Mouse (Mus musculus) forebrain, embryonic 14.5 days (tissue): Measurements from ENCODE around the gene Trim21. TPM values are rescaled to one million over a fixed set of nuclear protein-coding genes. Genes with fewer than 3 reads are reported as not detected.

Experiments used
- ATAC-seq: fragments of 200-750 bp; cut with Nextera tagmentation; 2 replicates; pipeline ENCODE4 v1.8.0; 2017; ENCODE audit warnings: mild to moderate bottlenecking, moderate library complexity
- DNase-seq: peaks from one replicate; pipeline ENCODE4 v3.0.0-alpha.2; 2015; ENCODE audit warnings: low spot score
- H3K27ac ChIP-seq: fragments of 300-500 bp; sonication (generic); 2 replicates; pipeline ENCODE4 v1.5.1; 2014; ENCODE audit warnings: low read depth, mild to moderate bottlenecking, control low read depth, low read length, moderate library complexity
- H3K27me3 ChIP-seq: fragments of 300-500 bp; sonication (generic); replicated peaks from 2 replicates; pipeline ENCODE4 v1.6.1; 2014; ENCODE audit warnings: low read length, control low read depth, mixed read lengths; ENCODE audit not compliant: control insufficient read depth, insufficient read depth
- H3K36me3 ChIP-seq: fragments of 300-500 bp; sonication (generic); 2 replicates; pipeline ENCODE4 v1.6.1; 2014; ENCODE audit warnings: low read length, control low read depth; ENCODE audit not compliant: control insufficient read depth, insufficient read depth
- H3K4me1 ChIP-seq: fragments of 300-500 bp; sonication (generic); 2 replicates; pipeline ENCODE4 v1.6.1; 2014; ENCODE audit warnings: antibody characterized with exemption, low read length, control low read depth; ENCODE audit not compliant: control insufficient read depth, insufficient read depth
- H3K4me2 ChIP-seq: fragments of 300-500 bp; sonication (generic); 2 replicates; pipeline ENCODE4 v1.6.1; 2014; ENCODE audit warnings: mild to moderate bottlenecking, control low read depth, low read length
- H3K4me3 ChIP-seq: fragments of 300-500 bp; sonication (generic); 2 replicates; pipeline ENCODE4 v1.5.1; 2014; ENCODE audit warnings: low read depth, low read length, control low read depth
- H3K9ac ChIP-seq: fragments of 300-500 bp; sonication (generic); 2 replicates; pipeline ENCODE4 v1.6.1; 2014; ENCODE audit warnings: mild to moderate bottlenecking, low read length, control low read depth, moderate library complexity
- H3K9me3 ChIP-seq: fragments of 300-500 bp; sonication (generic); replicated peaks from 2 replicates; pipeline ENCODE4 v1.6.1; 2016; ENCODE audit warnings: low read length, control low read depth, mixed read lengths; ENCODE audit not compliant: control insufficient read depth
- WGBS: fragments of 180-500 bp; shearing (Covaris S2); extraction: QIAGEN DNeasy Blood & Tissue Kit; methylation state at CpG from one replicate; pipeline ENCODE4 v1.1.7; 2014; 5-methylcytosine and 5-hydroxymethylcytosine counted together
- polyA plus RNA-seq: library from polyadenylated mRNA; unstranded; fragments of >200 nt; fragmentation: Nextera tagmentation; extraction: Ambion mirVana; gene quantifications from 2 replicates; pipeline ENCODE4 v1.2.1, GENCODE M21; 2014

Trim21 gene
- polyA plus RNA-seq, 1 experiment from 2014 or later, result not detected

DNA sequence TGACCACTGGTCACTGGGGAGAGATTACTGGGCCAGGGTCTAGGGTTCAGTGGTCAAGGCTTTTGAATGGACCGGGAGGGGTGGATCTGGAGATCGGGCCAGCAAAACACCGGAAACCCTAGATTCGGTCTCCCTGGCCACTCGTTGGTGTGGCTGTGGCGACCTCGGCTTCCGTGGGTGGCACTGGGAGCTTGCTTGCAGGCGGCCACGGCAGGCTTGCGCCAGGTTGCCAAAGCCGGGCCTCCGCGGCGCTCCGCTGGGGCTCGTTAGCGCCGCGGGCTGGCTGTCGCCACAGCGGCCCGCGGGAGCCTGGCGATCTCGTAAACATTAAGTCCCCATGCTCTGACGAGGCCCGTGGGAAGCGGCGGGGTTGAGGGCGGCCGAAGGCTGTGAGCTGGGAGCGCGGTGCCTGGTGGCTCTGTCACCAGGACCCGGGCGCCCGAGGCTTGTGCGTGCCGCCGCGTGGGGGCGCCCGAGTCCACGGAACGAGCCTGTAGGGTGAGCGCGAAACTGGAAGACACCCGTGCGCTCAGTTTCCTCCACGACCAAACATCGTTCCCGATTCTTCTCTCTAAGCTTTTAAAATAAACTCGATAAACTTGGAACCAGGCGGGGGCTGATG is 52.4 kb downstream of the Trim21 start:
- WGBS, result under 1% methylated on average over 53 of the region's 54 CpGs
- Histone ChIP-seq H3K36me3 (no peaks in the 10 kb centered on the region), H3K27ac (0 out of 2 replicates have a peak overlapping the region, but pooled peaks have one; percentile 14), H3K9ac (peak overlapping the region; percentile 73), H3K4me3 (peak overlapping the region; percentile 43), H3K4me2 (peak overlapping the region; percentile 85), H3K9me3 (no peaks in the 10 kb centered on the region), H3K27me3 (peaks cover 10% of the 10 kb centered on the region; the same call in 1 of the 2 replicates), H3K4me1 (0 out of 2 replicates have a peak, but pooled peaks cover 5% of the 10 kb centered on the region)
- peak; percentile 90 for DNase-seq
- ATAC-seq, result peak; percentile 95

DNA sequence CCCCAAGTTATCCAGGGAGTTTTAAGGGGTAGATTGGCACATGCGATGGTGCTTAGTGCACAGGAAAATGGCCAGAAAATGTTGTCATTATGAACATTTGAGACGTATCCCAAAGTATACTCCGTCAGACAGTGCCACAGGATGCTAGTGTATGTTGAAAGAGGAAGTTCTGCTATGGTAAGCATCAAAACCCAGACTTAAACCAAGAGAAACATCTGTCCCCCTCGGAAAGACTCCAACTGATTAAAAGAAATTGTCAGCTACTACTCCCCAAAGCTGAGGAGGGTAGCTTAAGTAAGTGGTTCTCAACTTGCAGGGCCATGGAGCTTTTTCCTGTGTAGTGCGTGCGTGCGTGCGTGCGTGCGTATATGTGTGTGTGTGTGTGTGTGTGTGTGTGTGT is 53.4 kb downstream of the Trim21 start:
- H3K36me3 ChIP-seq, result no peaks in the 10 kb centered on the region
- 93% methylated on average over 10 of the region's 10 CpGs for WGBS
- no peak overlapping the region for H3K4me3 ChIP-seq
- no peak overlapping the region for H3K9ac ChIP-seq
- H3K27ac ChIP-seq, result no peak overlapping the region
- no peak overlapping the region for H3K4me2 ChIP-seq
- H3K27me3 ChIP-seq, result peaks cover 10% of the 10 kb centered on the region; the same call in 1 of the 2 replicates
- H3K9me3 ChIP-seq, result no peaks in the 10 kb centered on the region
- no peak for DNase-seq
- ATAC-seq, result no peak
- 0 out of 2 replicates have a peak, but pooled peaks cover 3% of the 10 kb centered on the region for H3K4me1 ChIP-seq

DNA sequence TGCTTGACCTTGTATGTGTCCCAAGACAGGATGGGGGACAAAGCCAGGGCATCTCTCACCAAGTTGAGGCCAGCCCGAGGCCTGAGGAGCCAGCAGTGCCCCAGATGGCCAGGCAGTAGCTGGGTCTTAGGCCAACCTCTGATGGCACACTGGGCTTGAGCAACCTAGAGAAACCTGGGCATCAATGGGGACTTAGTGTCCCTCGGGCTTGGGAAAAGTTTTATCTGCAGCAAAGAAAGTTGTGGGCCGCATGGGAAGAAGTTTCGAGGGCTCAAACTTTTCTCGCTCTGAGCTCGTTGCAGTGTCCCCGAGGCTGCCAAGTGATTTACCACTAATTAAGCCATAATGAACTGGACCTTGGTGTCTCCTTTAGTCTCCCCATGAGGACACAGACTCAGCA is 55.6 kb downstream of the Trim21 start:
- Histone ChIP-seq H3K27ac (no peak overlapping the region), H3K9me3 (no peaks in the 10 kb centered on the region), H3K4me1 (no peaks in the 10 kb centered on the region), H3K9ac (no peak overlapping the region), H3K27me3 (peaks cover 10% of the 10 kb centered on the region; the same call in 1 of the 2 replicates), H3K36me3 (no peaks in the 10 kb centered on the region), H3K4me3 (no peak overlapping the region), H3K4me2 (no peak overlapping the region)
- DNase-seq (no peak), ATAC-seq (no peak)
- 61% methylated on average over 7 of the region's 7 CpGs for WGBS

DNA sequence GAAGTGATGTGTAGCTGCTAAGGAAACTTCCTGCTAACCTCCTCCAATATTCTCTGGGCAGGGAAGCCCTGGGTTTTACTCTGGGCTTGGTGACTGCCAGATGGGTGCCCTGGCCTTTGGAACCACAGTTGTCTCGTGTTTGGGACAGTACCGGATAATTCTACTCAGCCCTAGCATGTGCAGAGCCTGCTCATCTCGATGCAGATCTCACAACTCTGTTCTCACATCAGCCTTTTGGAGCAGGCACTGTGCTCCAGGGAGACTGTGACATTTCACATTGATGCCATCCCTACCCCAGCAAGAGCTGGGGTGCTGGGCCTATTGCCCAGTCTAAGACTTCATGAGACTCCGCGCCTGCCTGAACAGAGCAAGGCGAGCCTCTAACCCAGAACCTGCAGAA is 56.6 kb downstream of the Trim21 start:
- Histone ChIP-seq H3K4me3 (no peak overlapping the region), H3K36me3 (no peaks in the 10 kb centered on the region), H3K4me2 (no peak overlapping the region), H3K9ac (no peak overlapping the region), H3K9me3 (no peaks in the 10 kb centered on the region), H3K27ac (no peak overlapping the region), H3K4me1 (no peaks in the 10 kb centered on the region), H3K27me3 (peaks cover 2% of the 10 kb centered on the region; the same call in 1 of the 2 replicates)
- 81% methylated on average over 6 of the region's 6 CpGs for WGBS
- no peak for DNase-seq
- no peak for ATAC-seq

DNA sequence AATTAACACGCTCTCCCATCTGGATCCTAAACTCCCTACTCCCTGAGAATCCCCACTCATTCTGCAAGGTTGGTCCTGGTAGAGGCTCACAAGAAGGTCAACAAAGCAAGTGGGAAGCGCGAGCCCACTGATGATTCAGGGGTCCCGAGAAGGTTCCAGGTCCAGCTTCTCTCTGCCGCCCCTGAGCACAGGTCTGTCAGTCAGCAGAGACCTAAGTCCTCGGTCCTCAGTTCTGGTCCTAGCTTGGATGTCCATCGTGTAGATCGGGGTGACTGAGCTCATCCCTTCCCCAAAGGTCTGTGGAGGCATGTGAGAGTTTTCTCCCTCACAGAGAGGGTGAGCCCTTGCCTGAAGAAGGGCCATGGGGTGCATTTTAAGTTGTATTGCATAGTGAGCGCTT is 57.2 kb downstream of the Trim21 start:
- Histone ChIP-seq H3K27me3 (no peaks in the 10 kb centered on the region), H3K4me3 (no peak overlapping the region), H3K9ac (no peak overlapping the region), H3K27ac (no peak overlapping the region), H3K9me3 (no peaks in the 10 kb centered on the region), H3K36me3 (no peaks in the 10 kb centered on the region), H3K4me2 (no peak overlapping the region), H3K4me1 (no peaks in the 10 kb centered on the region)
- WGBS, result 89% methylated on average over 9 of the region's 9 CpGs
- DNase-seq (no peak), ATAC-seq (no peak)

Other genes with a start within 250 kb of the Trim21 start
- gene Rrm1, start 123.8 kb downstream of the Trim21 start, polyA plus RNA-seq, result 96.7 and 98.6 TPM in 2 replicates
- 0.46 TPM in 1 of 2 replicates, not detected in the other for gene Olfr543, start 83.8 kb downstream of the Trim21 start, polyA plus RNA-seq
- 0.09 TPM in 1 of 2 replicates, not detected in the other for gene Olfr544, start 77.2 kb downstream of the Trim21 start, polyA plus RNA-seq
- 0.23 TPM in 1 of 2 replicates, not detected in the other for gene Olfr545, start 65.9 kb downstream of the Trim21 start, polyA plus RNA-seq
- not detected in 2 replicates for gene Olfr547, start 30.7 kb downstream of the Trim21 start, polyA plus RNA-seq
- gene Olfr548-ps1, start 24.6 kb downstream of the Trim21 start, polyA plus RNA-seq, result not detected in 2 replicates
- gene Olfr549, start 15.6 kb downstream of the Trim21 start, polyA plus RNA-seq, result not detected in 2 replicates
- not detected in 2 replicates for gene Olfr550, start 6.0 kb upstream of the Trim21 start, polyA plus RNA-seq
- gene Olfr551, start 26.4 kb upstream of the Trim21 start, polyA plus RNA-seq, result not detected in 2 replicates
- gene Olfr552, start 32.3 kb upstream of the Trim21 start, polyA plus RNA-seq, result not detected in 2 replicates
- gene Olfr553, start 52.7 kb upstream of the Trim21 start, polyA plus RNA-seq, result not detected in 2 replicates
- not detected in 2 replicates for gene Olfr554, start 72.9 kb upstream of the Trim21 start, polyA plus RNA-seq
- not detected in 2 replicates for gene Olfr555, start 93.3 kb upstream of the Trim21 start, polyA plus RNA-seq
- gene Olfr556, start 99.4 kb upstream of the Trim21 start, polyA plus RNA-seq, result not detected in 2 replicates
- 4.4 and 5.8 TPM in 2 replicates for gene Trim68, start 121.8 kb upstream of the Trim21 start, polyA plus RNA-seq
- gene Olfr557, start 130.4 kb upstream of the Trim21 start, polyA plus RNA-seq, result not detected in 2 replicates
- gene Olfr558, start 136.7 kb upstream of the Trim21 start, polyA plus RNA-seq, result not detected in 2 replicates
- not detected in 2 replicates for gene Olfr33, start 153.6 kb upstream of the Trim21 start, polyA plus RNA-seq
- not detected in 2 replicates for gene Olfr559, start 162.0 kb upstream of the Trim21 start, polyA plus RNA-seq
- gene Olfr560, start 193.9 kb upstream of the Trim21 start, polyA plus RNA-seq, result not detected in 2 replicates
- gene Olfr78, start 194.0 kb upstream of the Trim21 start, polyA plus RNA-seq, result 0.06 TPM in 1 of 2 replicates, not detected in the other
- gene Olfr561, start 205.7 kb upstream of the Trim21 start, polyA plus RNA-seq, result not detected in 2 replicates
- gene Olfr564, start 238.0 kb upstream of the Trim21 start, polyA plus RNA-seq, result not detected in 2 replicates